Mouse (Mus musculus) E14TG2a.4 (cell line): ENCODE measurements at regions not wholly inside any gene's neighbourhood (a gene's known extent, or its start where the extent isn't known, plus 50 kb on each side); places are given as distances from the start of the nearest gene placed in this dataset.

ENCODE experiments used
- CTCF ChIP-seq: conservative IDR thresholded peaks from 2 replicates; pipeline ENCODE4 v1.5.1; 2014; ENCODE audit warnings: low read length
- NANOG ChIP-seq: IDR thresholded peaks from 2 replicates; pipeline ENCODE4 v1.6.1; 2014; ENCODE audit warnings: borderline replicate concordance, low read length, mixed read lengths
- POU5F1 ChIP-seq: IDR thresholded peaks from 2 replicates; pipeline ENCODE4 v1.6.1; 2014; ENCODE audit warnings: low read length, borderline replicate concordance

GRCm38 (mm10) chr14:54181306-54181705 lies 72.6 kb downstream of the Dad1 start:
- TF ChIP-seq CTCF (no peak), POU5F1 (no peak), NANOG (no peak)
